Mouse (Mus musculus) myocyte (in vitro differentiated cells): Measurements from ENCODE around the gene Spns2. TPM values are rescaled to one million over a fixed set of nuclear protein-coding genes. Genes with fewer than 3 reads are reported as not detected.

ENCODE experiments used
- H3K27me3 ChIP-seq: one replicate; pipeline ENCODE4 v1.6.1; 2011; ENCODE audit not compliant: control insufficient read depth, insufficient read depth, insufficient read length
- H3K36me3 ChIP-seq: one replicate; pipeline ENCODE4 v1.6.1; 2011; ENCODE audit not compliant: control insufficient read depth, insufficient read depth
- H3K4me2 ChIP-seq: one replicate; pipeline ENCODE4 v1.6.1; 2011; ENCODE audit warnings: low read depth, control low read depth
- H3K4me3 ChIP-seq: one replicate; pipeline ENCODE4 v1.5.1; 2011; ENCODE audit warnings: mild to moderate bottlenecking, control low read depth, moderate library complexity
- H3K79me2 ChIP-seq: one replicate; pipeline ENCODE4 v1.6.1; 2011; ENCODE audit not compliant: control insufficient read depth, insufficient read depth
- H3ac ChIP-seq: one replicate; pipeline ENCODE4 v1.6.1; 2011; ENCODE audit not compliant: control insufficient read depth, insufficient read length
- CEBPB ChIP-seq: IDR thresholded peaks from 2 replicates; pipeline ENCODE4 v1.6.1; 2011; ENCODE audit warnings: mild to moderate bottlenecking, moderate library complexity; ENCODE audit not compliant: poor library complexity, insufficient read depth, severe bottlenecking
- E2F4 ChIP-seq: IDR thresholded peaks from one replicate; pipeline ENCODE4 v1.6.1; 2011; ENCODE audit warnings: mild to moderate bottlenecking, control low read depth, moderate library complexity; ENCODE audit not compliant: insufficient read depth
- MAX ChIP-seq: IDR thresholded peaks from one replicate; pipeline ENCODE4 v1.6.1; 2011; ENCODE audit warnings: low read depth, mild to moderate bottlenecking, control low read depth
- MYOD1 ChIP-seq, 3 experiments: IDR thresholded peaks; one replicate each; pipeline ENCODE4 v1.6.1; 2011; ENCODE audit warnings: control low read depth in 2 of 3, low read depth in 2 of 3, mild to moderate bottlenecking in 2 of 3, moderate library complexity in 1 of 3; ENCODE audit not compliant: insufficient read length in 2 of 3, control insufficient read depth in 1 of 3
- MYOG ChIP-seq, 3 experiments: IDR thresholded peaks; one replicate each; pipeline ENCODE4 v1.6.1; 2011; ENCODE audit warnings: control low read depth in 2 of 3, low read depth in 2 of 3, mild to moderate bottlenecking in 2 of 3; ENCODE audit not compliant: insufficient read length in 2 of 3, control insufficient read depth in 1 of 3, insufficient read depth in 1 of 3
- POLR2A ChIP-seq: IDR thresholded peaks from one replicate; pipeline ENCODE4 v1.6.1; 2011; ENCODE audit warnings: low read depth, mild to moderate bottlenecking, control low read depth, moderate library complexity; ENCODE audit not compliant: insufficient read length
- POLR2AphosphoS2 ChIP-seq: IDR thresholded peaks from one replicate; pipeline ENCODE4 v1.6.1; 2011; ENCODE audit warnings: low read depth, control low read depth; ENCODE audit not compliant: insufficient read length
- REST ChIP-seq: IDR thresholded peaks from one replicate; pipeline ENCODE4 v1.6.1; 2011; ENCODE audit warnings: mild to moderate bottlenecking, control low read depth, moderate library complexity; ENCODE audit not compliant: insufficient read depth, insufficient read length
- SRF ChIP-seq: IDR thresholded peaks from one replicate; pipeline ENCODE4 v1.6.1; 2011; ENCODE audit warnings: low read depth; ENCODE audit not compliant: control insufficient read depth, insufficient read length
- TCF12 ChIP-seq: IDR thresholded peaks from one replicate; pipeline ENCODE4 v1.6.1; 2011; ENCODE audit warnings: mild to moderate bottlenecking, control low read depth; ENCODE audit not compliant: poor library complexity, insufficient read depth, severe bottlenecking
- TCF3 ChIP-seq: IDR thresholded peaks from one replicate; pipeline ENCODE4 v1.6.1; 2011; ENCODE audit warnings: low read depth, control low read depth; ENCODE audit not compliant: insufficient read length
- USF1 ChIP-seq: IDR thresholded peaks from one replicate; pipeline ENCODE4 v1.6.1; 2011; ENCODE audit warnings: low read depth, mild to moderate bottlenecking, control low read depth, moderate library complexity
- polyA plus RNA-seq: library from polyadenylated mRNA; unstranded; fragments of >200 nt; fragmentation: generic; extraction: Trizol; gene quantifications from one replicate; pipeline ENCODE4 v1.2.1, GENCODE M21; 2012; ENCODE audit warnings: missing spikeins

Spns2 gene
- polyA plus RNA-seq, 1 experiment: 0.10 TPM

GRCm38 (mm10) chr11:72471381-72471780 is 18.3 kb downstream of the Spns2 start:
- Histone ChIP-seq H3K4me2 (no peak overlapping the region), H3K36me3 (no peaks in the 10 kb centered on the region), H3K4me3 (no peak overlapping the region), H3K79me2 (no peaks in the 10 kb centered on the region), H3ac (no peak overlapping the region), H3K27me3 (no peaks in the 10 kb centered on the region)
- TF ChIP-seq MAX: no peak
- no peak for TF ChIP-seq SRF
- no peak for TF ChIP-seq E2F4
- no peak for TF ChIP-seq POLR2A
- no peak for TF ChIP-seq USF1
- TF ChIP-seq POLR2AphosphoS2: no peak
- no peak for TF ChIP-seq MYOG (IDR thresholded peaks at IDR 0.05; ENCODE audit: control insufficient read depth in 1 of 3, insufficient read depth in 1 of 3, insufficient read length in 2 of 3, low read depth in 2 of 3)
- no peak for TF ChIP-seq TCF12
- no peak for TF ChIP-seq TCF3
- no peak for TF ChIP-seq REST
- TF ChIP-seq CEBPB: no peak
- TF ChIP-seq MYOD1 (IDR thresholded peaks at IDR 0.05; ENCODE audit: control insufficient read depth in 1 of 3, insufficient read length in 2 of 3, low read depth in 2 of 3): no peak

GRCm38 (mm10) chr11:72470004-72470403 is 19.7 kb downstream of the Spns2 start:
- no peak overlapping the region for H3ac ChIP-seq
- no peak overlapping the region for H3K4me3 ChIP-seq
- H3K27me3 ChIP-seq: no peaks in the 10 kb centered on the region
- H3K79me2 ChIP-seq: no peaks in the 10 kb centered on the region
- TF ChIP-seq MYOG (IDR thresholded peaks at IDR 0.05; ENCODE audit: control insufficient read depth in 1 of 3, insufficient read depth in 1 of 3, insufficient read length in 2 of 3, low read depth in 2 of 3): no peak
- TF ChIP-seq CEBPB: no peak
- TF ChIP-seq REST: no peak
- no peak for TF ChIP-seq E2F4
- no peak for TF ChIP-seq MAX
- no peak for TF ChIP-seq POLR2AphosphoS2
- TF ChIP-seq USF1: no peak
- TF ChIP-seq TCF12: no peak
- no peak for TF ChIP-seq SRF
- TF ChIP-seq MYOD1 (IDR thresholded peaks at IDR 0.05; ENCODE audit: control insufficient read depth in 1 of 3, insufficient read length in 2 of 3, low read depth in 2 of 3): no peak
- TF ChIP-seq POLR2A: no peak
- no peak for TF ChIP-seq TCF3
- H3K36me3 ChIP-seq: no peaks in the 10 kb centered on the region
- no peak overlapping the region for H3K4me2 ChIP-seq

GRCm38 (mm10) chr11:72469217-72469616 is 20.5 kb downstream of the Spns2 start:
- TF ChIP-seq POLR2AphosphoS2 (no peak), MYOG (IDR thresholded peaks at IDR 0.05; ENCODE audit: control insufficient read depth in 1 of 3, insufficient read depth in 1 of 3, insufficient read length in 2 of 3, low read depth in 2 of 3) (no peak)
- H3K79me2 ChIP-seq: no peaks in the 10 kb centered on the region

GRCm38 (mm10) chr11:72468525-72468924 is 21.2 kb downstream of the Spns2 start:
- H3K4me3 ChIP-seq: no peak overlapping the region
- no peak overlapping the region for H3ac ChIP-seq
- H3K4me2 ChIP-seq: no peak overlapping the region
- H3K36me3 ChIP-seq: no peaks in the 10 kb centered on the region
- TF ChIP-seq TCF3 (no peak), MYOG (IDR thresholded peaks at IDR 0.05; ENCODE audit: control insufficient read depth in 1 of 3, insufficient read depth in 1 of 3, insufficient read length in 2 of 3, low read depth in 2 of 3) (no peak), TCF12 (no peak), E2F4 (no peak), SRF (no peak), CEBPB (no peak), POLR2AphosphoS2 (no peak), USF1 (no peak), POLR2A (no peak), REST (no peak), MYOD1 (IDR thresholded peaks at IDR 0.05; ENCODE audit: control insufficient read depth in 1 of 3, insufficient read length in 2 of 3, low read depth in 2 of 3) (no peak), MAX (no peak)
- H3K79me2 ChIP-seq: no peaks in the 10 kb centered on the region
- no peaks in the 10 kb centered on the region for H3K27me3 ChIP-seq

More at GRCm38 (mm10) chr11:72469217-72469616, 20.5 kb downstream of the Spns2 start:
- H3K36me3 ChIP-seq: no peaks in the 10 kb centered on the region
- H3ac ChIP-seq: no peak overlapping the region
- H3K4me3 ChIP-seq: no peak overlapping the region
- no peaks in the 10 kb centered on the region for H3K27me3 ChIP-seq
- H3K4me2 ChIP-seq: no peak overlapping the region

- H3K4me3 ChIP-seq: no peak overlapping the region
- H3K79me2 ChIP-seq: no peaks in the 10 kb centered on the region
- H3K4me2 ChIP-seq: peak overlapping the region; percentile 51
- H3K36me3 ChIP-seq: no peaks in the 10 kb centered on the region
- H3ac ChIP-seq: no peak overlapping the region
- H3K27me3 ChIP-seq: no peaks in the 10 kb centered on the region
- no peak for TF ChIP-seq E2F4
- TF ChIP-seq REST: no peak
- no peak for TF ChIP-seq MYOG (IDR thresholded peaks at IDR 0.05; ENCODE audit: control insufficient read depth in 1 of 3, insufficient read depth in 1 of 3, insufficient read length in 2 of 3, low read depth in 2 of 3)
- no peak for TF ChIP-seq TCF12
- TF ChIP-seq MAX: no peak
- no peak for TF ChIP-seq USF1
- TF ChIP-seq POLR2A: no peak
- no peak for TF ChIP-seq MYOD1 (IDR thresholded peaks at IDR 0.05; ENCODE audit: control insufficient read depth in 1 of 3, insufficient read length in 2 of 3, low read depth in 2 of 3)
- no peak for TF ChIP-seq TCF3
- no peak for TF ChIP-seq CEBPB
- TF ChIP-seq POLR2AphosphoS2: no peak
- TF ChIP-seq SRF: no peak
These were observed 22.8 kb downstream of the Spns2 start for GRCm38 (mm10) chr11:72466694-72467507.
